Mouse (Mus musculus): Measurements from ENCODE around the gene Thoc7. TPM values are rescaled to one million over a fixed set of nuclear protein-coding genes. Genes with fewer than 3 reads are reported as not detected.
"Not testable (repeated sequence)": the region's sequence is repeated elsewhere in the genome, so short reads cannot be mapped to it uniquely, and the experiment has no call there.

Thoc7 gene
- polyA plus RNA-seq, 1 experiment from 2014 or later = 167 TPM

GRCm38 (mm10) chr14:13971644-13972234, 10.1 kb upstream of the Thoc7 start:
- Histone ChIP-seq H3K36me3 (ENCODE audit: control insufficient read depth, insufficient read depth) (no peaks in the 10 kb centered on the region), H3K4me3 (ENCODE audit: low read length) (no peak overlapping the region), H3K27ac (ENCODE audit: low read length) (no peak overlapping the region), H3K4me2 (ENCODE audit: low read depth, low read length) (no peak overlapping the region), H3K27me3 (ENCODE audit: control insufficient read depth, insufficient read depth, low read length) (peaks cover 7% of the 10 kb centered on the region; the same call in 1 of the 2 replicates), H3K9me3 (replicated peaks; ENCODE audit: control insufficient read depth, low read length) (no peaks in the 10 kb centered on the region), H3K9ac (ENCODE audit: low read length) (no peak overlapping the region), H3K4me1 (ENCODE audit: control insufficient read depth, insufficient read depth, low read length) (peaks cover 5% of the 10 kb centered on the region)
- no peak; the same call in 1 of the 2 replicates for ATAC-seq (replicated peaks; ENCODE audit: extremely low read depth, insufficient read depth, low FRiP score)
- WGBS = 48% methylated on average over 6 of the region's 6 CpGs

GRCm38 (mm10) chr14:13970513-13970912, 8.9 kb upstream of the Thoc7 start:
- Histone ChIP-seq H3K4me1 (ENCODE audit: control insufficient read depth, insufficient read depth, low read length) (peaks cover 5% of the 10 kb centered on the region), H3K27me3 (ENCODE audit: control insufficient read depth, insufficient read depth, low read length) (peaks cover 7% of the 10 kb centered on the region; the same call in 1 of the 2 replicates)

GRCm38 (mm10) chr14:13968476-13968875, 6.8 kb upstream of the Thoc7 start:
- Histone ChIP-seq H3K9ac (ENCODE audit: low read length) (no peak overlapping the region), H3K27ac (ENCODE audit: low read length) (no peak overlapping the region), H3K4me3 (ENCODE audit: low read length) (no peak overlapping the region), H3K27me3 (ENCODE audit: control insufficient read depth, insufficient read depth, low read length) (peaks cover 7% of the 10 kb centered on the region; the same call in 1 of the 2 replicates), H3K4me1 (ENCODE audit: control insufficient read depth, insufficient read depth, low read length) (peaks cover 5% of the 10 kb centered on the region), H3K36me3 (ENCODE audit: control insufficient read depth, insufficient read depth) (no peaks in the 10 kb centered on the region), H3K9me3 (replicated peaks; ENCODE audit: control insufficient read depth, low read length) (no peaks in the 10 kb centered on the region), H3K4me2 (ENCODE audit: low read depth, low read length) (no peak overlapping the region)
- ATAC-seq (replicated peaks; ENCODE audit: extremely low read depth, insufficient read depth, low FRiP score) = no peak
- 75% methylated on average over 5 of the region's 5 CpGs for WGBS

More at GRCm38 (mm10) chr14:13970513-13970912, 8.9 kb upstream of the Thoc7 start:
- Histone ChIP-seq H3K4me3 (ENCODE audit: low read length) (no peak overlapping the region), H3K9ac (ENCODE audit: low read length) (no peak overlapping the region), H3K4me2 (ENCODE audit: low read depth, low read length) (no peak overlapping the region), H3K9me3 (replicated peaks; ENCODE audit: control insufficient read depth, low read length) (no peaks in the 10 kb centered on the region), H3K36me3 (ENCODE audit: control insufficient read depth, insufficient read depth) (no peaks in the 10 kb centered on the region), H3K27ac (ENCODE audit: low read length) (no peak overlapping the region)
- WGBS = 90% methylated on average over 3 of the region's 3 CpGs
- ATAC-seq (replicated peaks; ENCODE audit: extremely low read depth, insufficient read depth, low FRiP score) = no peak

- WGBS = 50% methylated on average over 1 of the region's 1 CpGs
- Histone ChIP-seq H3K4me3 (ENCODE audit: low read length) (no peak overlapping the region), H3K36me3 (ENCODE audit: control insufficient read depth, insufficient read depth) (no peaks in the 10 kb centered on the region), H3K27me3 (ENCODE audit: control insufficient read depth, insufficient read depth, low read length) (peaks cover 7% of the 10 kb centered on the region; the same call in 1 of the 2 replicates), H3K27ac (ENCODE audit: low read length) (no peak overlapping the region), H3K4me1 (ENCODE audit: control insufficient read depth, insufficient read depth, low read length) (peaks cover 5% of the 10 kb centered on the region), H3K9me3 (replicated peaks; ENCODE audit: control insufficient read depth, low read length) (no peaks in the 10 kb centered on the region), H3K9ac (ENCODE audit: low read length) (no peak overlapping the region), H3K4me2 (ENCODE audit: low read depth, low read length) (no peak overlapping the region)
- ATAC-seq (replicated peaks; ENCODE audit: extremely low read depth, insufficient read depth, low FRiP score) = no peak
Measured at GRCm38 (mm10) chr14:13967607-13968006, 6.0 kb upstream of the Thoc7 start.

GRCm38 (mm10) chr14:13963527-13963926, 1.9 kb upstream of the Thoc7 start:
- Histone ChIP-seq H3K27me3 (ENCODE audit: control insufficient read depth, insufficient read depth, low read length) (no peaks in the 10 kb centered on the region), H3K4me2 (ENCODE audit: low read depth, low read length) (no peak overlapping the region), H3K36me3 (ENCODE audit: control insufficient read depth, insufficient read depth) (no peaks in the 10 kb centered on the region), H3K4me3 (ENCODE audit: low read length) (no peak overlapping the region), H3K27ac (ENCODE audit: low read length) (no peak overlapping the region), H3K9ac (ENCODE audit: low read length) (no peak overlapping the region), H3K9me3 (replicated peaks; ENCODE audit: control insufficient read depth, low read length) (no peaks in the 10 kb centered on the region), H3K4me1 (ENCODE audit: control insufficient read depth, insufficient read depth, low read length) (peaks cover 11% of the 10 kb centered on the region)
- 56% methylated on average over 1 of the region's 1 CpGs for WGBS
- no peak for ATAC-seq (replicated peaks; ENCODE audit: extremely low read depth, insufficient read depth, low FRiP score)

- H3K4me1 ChIP-seq (ENCODE audit: control insufficient read depth, insufficient read depth, low read length) = peaks cover 14% of the 10 kb centered on the region
- H3K36me3 ChIP-seq (ENCODE audit: control insufficient read depth, insufficient read depth) = no peaks in the 10 kb centered on the region
- H3K9me3 ChIP-seq (replicated peaks; ENCODE audit: control insufficient read depth, low read length) = no peaks in the 10 kb centered on the region
- H3K27me3 ChIP-seq (ENCODE audit: control insufficient read depth, insufficient read depth, low read length) = no peaks in the 10 kb centered on the region
- no peak overlapping the region for H3K4me3 ChIP-seq (ENCODE audit: low read length)
- H3K27ac ChIP-seq (ENCODE audit: low read length) = no peak overlapping the region
- no peak for ATAC-seq (replicated peaks; ENCODE audit: extremely low read depth, insufficient read depth, low FRiP score)
- 87% methylated on average over 6 of the region's 6 CpGs for WGBS
- no peak overlapping the region for H3K9ac ChIP-seq (ENCODE audit: low read length)
- H3K4me2 ChIP-seq (ENCODE audit: low read depth, low read length) = no peak overlapping the region
Measured at GRCm38 (mm10) chr14:13962476-13962875, 824 bp upstream of the Thoc7 start.

GRCm38 (mm10) chr14:13960482-13961325, 948 bp downstream of the Thoc7 start:
- WGBS = under 1% methylated on average over 58 of the region's 75 CpGs
- Histone ChIP-seq H3K4me2 (ENCODE audit: low read depth, low read length) (peak overlapping the region; percentile 68), H3K27me3 (ENCODE audit: control insufficient read depth, insufficient read depth, low read length) (no peaks in the 10 kb centered on the region), H3K4me1 (ENCODE audit: control insufficient read depth, insufficient read depth, low read length) (peaks cover 16% of the 10 kb centered on the region), H3K36me3 (ENCODE audit: control insufficient read depth, insufficient read depth) (peaks cover 4% of the 10 kb centered on the region), H3K9ac (ENCODE audit: low read length) (peak overlapping the region; percentile 99), H3K9me3 (replicated peaks; ENCODE audit: control insufficient read depth, low read length) (no peaks in the 10 kb centered on the region), H3K27ac (ENCODE audit: low read length) (peak overlapping the region; percentile 86), H3K4me3 (ENCODE audit: low read length) (peak overlapping the region; percentile 79)
- peak; percentile 90 for ATAC-seq (replicated peaks; ENCODE audit: extremely low read depth, insufficient read depth, low FRiP score)

- peak; percentile 46; the same call in 1 of the 2 replicates for ATAC-seq (replicated peaks; ENCODE audit: extremely low read depth, insufficient read depth, low FRiP score)
- peak overlapping the region; percentile 79 for H3K4me3 ChIP-seq (ENCODE audit: low read length)
- H3K27me3 ChIP-seq (ENCODE audit: control insufficient read depth, insufficient read depth, low read length) = no peaks in the 10 kb centered on the region
- H3K27ac ChIP-seq (ENCODE audit: low read length) = peak overlapping the region; percentile 86
- peak overlapping the region; percentile 99 for H3K9ac ChIP-seq (ENCODE audit: low read length)
- peaks cover 8% of the 10 kb centered on the region for H3K36me3 ChIP-seq (ENCODE audit: control insufficient read depth, insufficient read depth)
- peak overlapping the region; percentile 68 for H3K4me2 ChIP-seq (ENCODE audit: low read depth, low read length)
- H3K9me3 ChIP-seq (replicated peaks; ENCODE audit: control insufficient read depth, low read length) = no peaks in the 10 kb centered on the region
- peaks cover 16% of the 10 kb centered on the region for H3K4me1 ChIP-seq (ENCODE audit: control insufficient read depth, insufficient read depth, low read length)
- WGBS = 1% methylated on average over 9 of the region's 9 CpGs
Measured at GRCm38 (mm10) chr14:13960079-13960478, 1.6 kb downstream of the Thoc7 start.

GRCm38 (mm10) chr14:13952151-13952550, 9.5 kb downstream of the Thoc7 start:
- H3K4me1 ChIP-seq (ENCODE audit: control insufficient read depth, insufficient read depth, low read length); H3K9me3 ChIP-seq (replicated peaks; ENCODE audit: control insufficient read depth, low read length); H3K27ac ChIP-seq (ENCODE audit: low read length); H3K4me3 ChIP-seq (ENCODE audit: low read length); H3K4me2 ChIP-seq (ENCODE audit: low read depth, low read length); H3K9ac ChIP-seq (ENCODE audit: low read length); ATAC-seq (replicated peaks; ENCODE audit: extremely low read depth, insufficient read depth, low FRiP score); H3K27me3 ChIP-seq (ENCODE audit: control insufficient read depth, insufficient read depth, low read length): not testable (repeated sequence)
- H3K36me3 ChIP-seq (ENCODE audit: control insufficient read depth, insufficient read depth) = peaks cover 38% of the 10 kb centered on the region
- WGBS = 92% methylated on average over 3 of the region's 3 CpGs
